Mouse (Mus musculus) kidney, postnatal 25 days (tissue): ENCODE data around the gene Zfp667.
"Not testable (repeated sequence)": the region's sequence is repeated elsewhere in the genome, so short reads cannot be mapped to it uniquely, and the experiment has no call there.

Experiments used
- DNase-seq, 2 experiments: peaks; one replicate each; pipeline ENCODE4 v3.0.0; 2021; ENCODE audit warnings: mixed read lengths in 2 of 2

Gene Zfp667

GRCm38 (mm10) chr7:6285842-6286705 is at the start of gene Zfp667:
Zfp667 (plus strand) TSS chr7:6286579.
- DNase-seq = peak; percentile 99

DNA sequence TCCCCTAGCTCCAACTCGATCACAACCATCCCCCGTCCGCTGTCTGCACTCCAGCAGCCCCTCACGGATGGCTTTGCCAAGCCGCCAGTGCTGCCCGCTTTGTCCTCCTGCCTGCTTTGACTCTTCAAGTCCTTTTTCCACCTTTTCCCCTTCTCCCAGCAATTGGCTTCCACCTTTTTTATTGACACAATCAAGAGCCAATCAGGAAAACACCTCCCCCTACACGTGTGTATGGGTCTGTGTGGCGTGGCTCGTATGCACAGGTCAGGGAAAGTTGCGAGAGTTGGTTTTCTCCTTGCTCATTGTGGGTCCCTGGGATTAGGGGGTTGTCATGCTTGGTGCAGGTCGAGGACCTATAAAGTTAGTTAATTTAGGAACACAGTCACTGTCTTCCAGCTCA is 46.6 kb upstream of the Zfp667 start:
- DNase-seq = no peak

- peak; percentile 51 to 58 for DNase-seq
These were observed 45.4 kb upstream of the Zfp667 start for GRCm38 (mm10) chr7:6240841-6241425.

DNA sequence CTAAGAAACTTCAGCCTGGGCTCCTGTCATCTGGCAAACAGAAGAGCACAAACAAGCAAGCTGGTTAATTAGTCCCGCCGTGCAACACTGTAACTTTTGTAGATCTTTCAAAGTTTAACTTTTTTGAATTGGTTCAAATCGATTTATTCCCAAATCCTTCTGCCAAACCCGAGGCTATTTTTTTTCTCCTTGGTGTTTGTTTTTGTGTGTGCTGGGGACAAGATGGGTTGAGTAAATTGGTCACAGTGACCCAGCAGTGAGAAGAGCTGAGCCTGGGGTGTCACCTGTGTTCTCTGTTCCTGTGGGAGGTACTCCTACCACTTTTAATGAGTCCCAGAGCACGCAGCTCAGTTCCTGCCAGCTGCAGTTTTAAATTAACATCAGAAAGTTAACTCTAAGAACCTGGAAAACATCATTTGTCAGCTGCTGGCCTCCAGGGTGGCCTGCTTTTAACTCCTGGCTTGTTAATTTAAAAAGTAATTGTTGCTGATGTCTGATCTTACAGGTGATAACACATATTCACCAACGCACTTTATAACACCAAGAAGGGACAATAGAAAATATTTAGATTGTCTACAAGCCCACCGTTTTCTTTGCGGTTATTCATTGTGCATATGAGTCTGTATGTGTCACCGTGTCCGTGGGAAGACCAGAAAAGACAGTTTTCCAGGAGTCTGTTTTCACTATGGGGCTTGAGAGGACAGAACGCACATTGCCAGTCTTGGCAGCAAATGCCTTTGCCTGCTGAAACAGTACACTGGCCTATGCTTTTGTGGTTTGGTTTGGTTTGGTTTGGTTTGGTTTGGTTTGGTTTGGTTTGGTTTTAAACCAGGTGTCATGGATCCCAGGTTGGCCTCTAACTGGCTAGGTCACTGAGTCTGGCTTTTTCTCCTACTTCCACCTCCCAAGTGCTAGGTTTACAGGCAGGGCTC is 41.8 kb upstream of the Zfp667 start:
- peak; percentile 14 to 49 for DNase-seq

DNA sequence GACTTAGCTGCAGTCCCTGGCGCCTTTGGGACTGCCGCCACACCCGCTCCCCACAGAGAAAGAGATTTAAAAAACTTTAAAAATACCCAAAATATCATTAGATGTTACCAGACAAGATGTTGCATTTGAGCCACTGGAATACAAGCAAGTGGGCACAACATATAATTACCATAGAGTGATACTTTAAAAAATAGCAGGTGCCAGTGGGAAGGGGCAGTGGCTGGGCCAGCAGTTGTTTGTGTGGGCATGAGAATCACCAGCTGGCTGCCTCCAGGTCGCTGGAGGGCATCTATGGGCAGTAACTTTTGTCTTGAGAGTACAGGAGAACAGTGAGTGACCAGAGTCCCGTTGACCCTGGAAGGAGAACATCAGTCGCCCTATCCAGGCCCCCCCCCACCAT is 34.0 kb upstream of the Zfp667 start, which contains the start of gene Epp13:
Gene Epp13 (plus strand): TSS at position 301 of the 400 bp plus-strand sequence.
- no peak for DNase-seq

- no peak for DNase-seq
These were observed 31.9 kb upstream of the Zfp667 start for GRCm38 (mm10) chr7:6254451-6254850.

GRCm38 (mm10) chr7:6257386-6257785 is 29.0 kb upstream of the Zfp667 start:
- DNase-seq = no peak

DNA sequence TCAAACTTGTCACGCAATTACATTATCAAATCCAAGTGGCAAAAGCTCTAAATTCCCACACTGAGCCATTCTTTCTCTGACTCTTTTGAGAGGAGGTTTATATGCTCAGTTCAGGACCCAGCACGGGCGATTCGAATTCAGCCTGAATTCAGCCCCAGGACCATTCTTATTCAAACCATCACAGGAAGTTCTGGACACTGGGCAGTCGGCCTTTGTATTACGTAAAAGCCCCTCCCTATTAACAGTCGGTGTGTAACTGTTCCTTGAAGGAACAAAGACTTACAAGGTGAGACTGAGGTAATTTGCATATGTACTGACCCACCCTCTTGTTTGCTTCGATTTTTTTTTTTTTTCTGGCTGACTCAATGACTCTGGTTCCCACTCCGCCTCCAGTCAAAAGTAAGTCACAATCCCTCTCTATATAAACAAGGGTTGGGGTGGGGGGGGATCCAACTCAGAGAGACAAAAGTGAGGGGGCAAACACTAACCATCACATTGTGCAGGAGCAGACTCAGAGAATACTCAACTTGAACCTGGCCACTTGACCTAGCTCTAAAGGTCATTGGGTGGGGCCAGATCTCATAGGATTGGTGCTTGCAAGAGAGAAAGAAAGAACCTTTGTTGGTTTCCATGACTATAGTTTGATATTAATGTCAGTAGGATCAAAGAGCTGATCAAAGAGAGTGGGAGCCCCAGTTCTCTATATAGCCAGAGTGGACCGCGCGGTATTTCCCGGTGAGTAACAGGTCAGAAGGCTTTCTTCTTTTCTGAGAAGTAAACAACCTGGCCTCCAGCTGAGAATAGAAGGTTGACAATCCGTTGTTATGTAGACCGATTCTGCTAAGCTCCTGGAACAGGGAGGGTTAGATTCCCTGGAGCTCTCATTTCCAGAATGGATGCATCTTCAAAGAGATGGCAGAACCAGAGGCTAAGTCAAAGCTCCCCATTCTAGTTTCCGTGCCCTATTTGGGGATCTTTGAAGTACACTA is 27.9 kb upstream of the Zfp667 start:
- DNase-seq = no peak

DNA sequence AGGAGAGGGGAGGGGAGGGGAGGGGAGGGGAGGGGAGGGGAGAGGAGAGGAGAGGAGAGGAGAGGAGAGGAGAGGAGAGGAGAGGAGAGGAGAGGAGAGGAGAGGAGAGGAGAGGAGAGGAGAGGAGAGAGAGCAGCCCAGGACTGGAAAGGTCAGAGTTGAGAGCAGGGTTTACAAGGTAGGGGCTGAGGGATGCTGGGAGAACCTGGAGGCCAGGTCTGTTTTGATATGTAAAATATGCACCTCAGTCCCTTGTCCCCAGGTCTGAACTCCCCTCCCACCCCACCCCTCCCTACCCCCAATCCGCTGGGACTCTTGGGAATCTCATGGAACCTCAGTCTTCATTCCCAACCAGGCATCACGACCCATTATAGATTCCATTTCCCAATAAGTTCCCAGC is 26.4 kb upstream of the Zfp667 start:
- not testable (repeated sequence) for DNase-seq

DNA sequence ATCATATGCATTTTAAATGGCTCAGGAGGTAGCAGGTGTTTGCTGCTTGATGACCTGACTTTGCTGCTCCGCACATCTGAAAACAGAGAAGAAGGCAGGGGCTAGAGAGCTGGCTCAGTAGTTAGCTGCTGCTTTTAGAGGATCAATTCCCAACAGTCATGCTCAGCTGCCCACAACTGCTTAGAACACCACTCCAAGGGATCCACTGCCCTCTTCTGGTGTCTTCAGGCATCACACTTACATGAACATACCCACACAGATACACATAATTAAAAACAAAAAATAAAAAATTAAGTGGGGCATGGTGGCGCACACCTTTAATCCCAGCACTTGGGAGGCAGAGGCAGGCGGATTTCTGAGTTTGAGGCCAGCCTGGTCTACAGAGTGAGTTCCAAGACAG is 24.3 kb upstream of the Zfp667 start:
- peak in 1 of 2 experiments; percentile 20 for DNase-seq

DNA sequence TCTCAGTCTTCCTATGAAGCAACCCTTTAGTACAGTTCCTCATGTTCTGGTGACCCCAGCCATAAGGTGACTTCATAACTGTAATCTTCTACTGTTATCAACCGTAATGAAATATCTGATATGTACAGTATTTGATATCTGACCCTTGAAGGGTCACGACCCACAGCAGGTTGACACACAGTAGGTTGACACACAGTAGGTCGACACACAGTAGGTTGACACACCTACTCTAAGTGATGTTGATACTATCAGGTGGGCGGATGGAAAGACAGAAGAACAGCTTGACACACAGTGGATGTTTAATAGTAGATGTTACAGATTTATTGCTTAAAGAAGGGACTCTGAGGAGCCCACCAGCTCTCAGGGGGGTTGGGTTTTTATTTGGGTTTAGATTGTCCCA is 23.4 kb upstream of the Zfp667 start:
- DNase-seq = no peak

GRCm38 (mm10) chr7:6265695-6266094 is 20.7 kb upstream of the Zfp667 start:
- DNase-seq = peak in 1 of 2 experiments; percentile 53

DNA sequence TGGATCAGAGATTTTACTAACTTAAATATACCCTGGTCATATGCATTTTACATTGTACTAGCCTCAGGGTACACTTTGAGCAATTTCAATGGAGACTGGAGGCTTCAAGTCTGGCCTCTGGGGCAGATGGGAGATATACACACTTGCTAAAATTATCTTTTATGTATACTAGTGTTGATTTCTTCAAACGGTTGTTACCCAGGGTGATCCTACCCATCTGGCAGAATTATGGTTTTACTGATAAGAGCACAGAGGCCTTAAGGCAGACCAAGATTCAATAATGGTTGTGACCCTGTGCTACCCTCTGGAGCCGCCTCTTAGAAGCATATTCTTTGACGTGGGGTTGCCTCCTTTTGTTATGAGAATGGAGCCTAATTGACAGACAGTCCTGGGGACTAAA is 8.5 kb upstream of the Zfp667 start:
- no peak for DNase-seq

- peak; percentile 69 to 90 for DNase-seq
These were observed 3.6 kb upstream of the Zfp667 start for GRCm38 (mm10) chr7:6282749-6283148.

- DNase-seq = peak; percentile 85 to 86
These were observed 2.8 kb upstream of the Zfp667 start for GRCm38 (mm10) chr7:6283451-6284075.

GRCm38 (mm10) chr7:6284442-6285012 is 1.9 kb upstream of the Zfp667 start:
- DNase-seq = no peak

- DNase-seq = no peak
These were observed 1.0 kb upstream of the Zfp667 start for GRCm38 (mm10) chr7:6285366-6285765.

DNA sequence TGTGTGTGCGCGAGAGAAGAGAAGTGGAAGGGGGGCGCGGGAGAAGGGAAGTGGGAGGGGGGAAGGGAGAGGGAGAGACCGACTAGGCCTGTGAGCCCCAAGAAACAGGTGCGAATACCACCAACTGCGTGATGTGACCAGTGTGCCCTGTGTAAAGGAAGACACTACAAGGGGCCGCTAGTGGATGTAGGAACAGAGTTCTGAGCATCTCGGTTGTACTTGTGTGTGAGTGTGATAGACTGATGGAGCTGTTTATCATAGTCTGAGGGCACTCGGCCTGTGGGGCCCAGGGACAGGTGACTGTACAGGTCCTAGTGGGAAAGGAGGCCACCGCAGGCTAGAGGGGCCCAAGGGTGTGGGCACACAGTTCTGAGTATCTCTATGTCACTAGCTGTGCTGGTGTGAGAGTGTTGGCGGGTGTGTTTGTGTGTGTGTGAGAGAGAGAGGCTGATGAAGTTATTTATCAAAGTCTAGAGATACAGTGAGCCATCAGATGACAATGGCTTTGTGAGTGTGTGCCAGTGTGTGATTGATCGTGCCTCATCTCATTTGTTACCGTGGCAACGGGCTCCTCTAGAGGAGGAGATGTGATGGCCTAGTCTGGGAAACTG is 647 bp downstream of the Zfp667 start:
- DNase-seq = no peak

DNA sequence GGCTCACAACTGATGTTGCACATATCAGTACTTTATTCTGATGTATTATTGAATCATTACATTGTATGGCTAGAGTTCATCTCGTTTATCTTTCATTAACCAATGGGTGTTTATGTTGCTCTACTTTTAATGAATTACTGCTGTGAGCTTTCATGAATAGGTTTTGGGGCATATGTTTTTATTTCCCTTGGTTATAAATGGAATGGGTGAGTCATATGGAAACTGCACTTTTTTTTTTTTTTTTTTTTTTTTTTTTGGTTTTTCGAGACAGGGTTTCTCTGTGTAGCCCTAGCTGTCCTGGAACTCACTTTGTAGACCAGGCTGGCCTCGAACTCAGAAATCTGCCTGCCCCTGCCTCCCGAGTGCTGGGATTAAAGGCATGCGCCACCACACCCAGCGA is 4.7 kb downstream of the Zfp667 start:
- not testable (repeated sequence) for DNase-seq

GRCm38 (mm10) chr7:6300796-6301195 is 14.4 kb downstream of the Zfp667 start:
- DNase-seq = not testable (repeated sequence)
